Mouse (Mus musculus): ENCODE measurements around the gene Gorasp2. TPM values are rescaled to one million over a fixed set of nuclear protein-coding genes. Genes with fewer than 3 reads are reported as not detected.

The Gorasp2 gene
- polyA plus RNA-seq (2012; rRNA removed): 120 and 121 TPM in 2 replicates

GRCm38 (mm10) chr2:70660887-70661714 lies at the start of gene Gorasp2:
TSS of gene Gorasp2 (plus strand) at chr2:70661576.

DNA sequence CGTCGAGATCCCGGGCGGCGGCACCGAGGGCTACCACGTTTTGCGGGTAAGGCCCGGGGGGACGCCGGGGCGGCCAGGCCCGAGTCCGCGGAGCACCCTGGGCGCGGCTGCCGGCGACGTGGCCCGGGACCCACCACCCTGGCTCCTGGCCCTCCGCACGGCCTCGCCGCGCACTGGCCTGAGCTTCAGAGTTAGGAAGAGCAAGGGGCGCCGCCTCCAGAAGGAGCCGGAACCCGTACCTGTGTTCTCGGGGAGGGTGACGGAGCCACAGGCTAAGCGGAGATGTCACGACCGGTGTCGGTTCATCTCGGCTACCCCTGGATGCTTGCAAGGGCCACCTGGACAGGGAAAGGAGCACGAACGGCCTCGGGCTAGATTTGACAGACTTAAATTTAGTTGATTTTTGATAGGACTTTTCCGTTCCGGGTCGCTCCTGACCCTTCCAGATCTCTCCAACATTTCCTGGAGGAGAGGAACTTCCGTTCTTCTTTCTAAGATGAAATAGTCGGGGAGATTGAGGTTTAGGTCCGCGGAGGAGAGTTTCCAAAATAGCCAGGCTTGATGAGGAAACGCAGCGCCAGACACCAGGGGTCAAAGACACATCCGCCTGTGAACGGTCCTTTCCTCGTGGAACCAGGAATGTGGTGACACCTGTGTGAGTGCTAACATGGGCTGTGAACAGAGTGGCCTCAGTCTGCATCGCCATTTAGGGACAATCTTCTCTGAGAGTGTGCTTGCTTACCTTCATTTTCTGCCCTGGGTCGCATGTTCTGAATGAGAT lies 529 bp downstream of the Gorasp2 start, which contains the start of gene Gm26558:
Gm26558 (minus strand) TSS at position 394 of the 781 bp plus-strand sequence.

Other genes starting within 250 kb of the Gorasp2 start
- 0.21 and 0.74 TPM in 2 replicates for gene Sp5, start 186.7 kb upstream of the Gorasp2 start, polyA plus RNA-seq (2012; rRNA removed)
- gene Erich2, start 152.8 kb upstream of the Gorasp2 start, polyA plus RNA-seq (2012; rRNA removed): 0.13 and 0.16 TPM in 2 replicates
- 0.26 and 0.30 TPM in 2 replicates for gene Gad1, start 108.5 kb upstream of the Gorasp2 start, polyA plus RNA-seq (2012; rRNA removed)
- gene Gm26558, start 532 bp downstream of the Gorasp2 start, polyA plus RNA-seq (2012; rRNA removed): 0.46 and 1.0 TPM in 2 replicates
- gene Tlk1, start 164.2 kb downstream of the Gorasp2 start, polyA plus RNA-seq (2012; rRNA removed): 9.0 and 9.8 TPM in 2 replicates

Data from colon, adult 2 months (tissue).